Mouse (Mus musculus) bone marrow macrophage, adult 2 months (primary cell): ENCODE data around the gene Slc45a2.

Experiments used
- CTCF ChIP-seq: IDR thresholded peaks from 2 replicates; pipeline ENCODE4 v1.5.1; 2012; ENCODE audit warnings: low read depth, mild to moderate bottlenecking, low read length, moderate library complexity
- POLR2A ChIP-seq: IDR thresholded peaks from 2 replicates; pipeline ENCODE4 v1.6.1; 2012; ENCODE audit warnings: mild to moderate bottlenecking, low read depth, low read length, borderline replicate concordance

DNA sequence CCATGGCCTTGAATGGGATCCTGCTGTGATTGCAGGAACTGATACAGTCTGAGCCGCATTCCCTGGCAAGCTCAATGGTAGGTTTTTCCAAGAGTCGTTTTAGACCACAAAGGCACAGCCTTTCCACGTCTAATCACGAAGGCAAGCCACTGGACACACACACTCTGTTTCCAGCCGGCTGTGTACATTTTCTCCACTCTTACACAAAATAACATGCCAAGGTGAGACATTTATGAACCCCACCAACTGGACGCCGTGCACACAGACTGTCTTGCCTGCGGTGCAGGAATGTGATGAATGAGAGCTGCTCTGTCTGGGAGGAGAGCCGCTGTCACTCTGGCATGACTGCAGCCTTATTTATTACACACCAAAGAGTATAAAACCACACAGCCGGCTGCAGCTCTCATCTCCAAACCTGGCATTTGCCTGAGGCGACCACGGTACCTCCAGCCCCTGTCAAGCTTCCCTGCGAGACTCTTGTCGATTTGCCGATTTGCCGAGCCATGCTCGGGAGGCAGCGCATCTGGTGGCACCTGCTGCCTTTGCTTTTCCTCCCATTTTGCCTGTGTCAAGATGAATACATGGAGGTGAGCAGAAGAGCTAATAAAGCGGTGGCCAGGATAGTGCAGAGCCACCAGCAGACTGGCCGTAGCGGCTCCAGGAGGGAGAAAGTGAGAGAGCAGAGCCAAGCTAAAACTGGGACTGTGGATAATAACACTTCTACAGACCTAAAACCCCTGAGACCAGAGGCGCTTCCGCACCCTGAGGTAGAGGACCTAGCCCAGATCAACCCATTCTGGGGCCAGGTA is 48.4 kb upstream of the Slc45a2 start, which contains the start of gene C1qtnf3:
- no peak for TF ChIP-seq POLR2A
- no peak for TF ChIP-seq CTCF
